Mouse (Mus musculus) liver, embryonic 16.5 days (tissue): Measurements from ENCODE around the gene Fam214b. TPM values are rescaled to one million over a fixed set of nuclear protein-coding genes. Genes with fewer than 3 reads are reported as not detected.

ENCODE experiments used
- ATAC-seq: fragments of 200-750 bp; cut with Nextera tagmentation; 2 replicates; pipeline ENCODE4 v1.8.0; 2017; ENCODE audit warnings: low read depth, mild to moderate bottlenecking, moderate number of reproducible peaks, moderate library complexity
- H3K27ac ChIP-seq: fragments of 300-500 bp; sonication (generic); 2 replicates; pipeline ENCODE4 v1.5.1; 2014; ENCODE audit warnings: mild to moderate bottlenecking, low read length
- H3K27me3 ChIP-seq: fragments of 300-500 bp; sonication (generic); 2 replicates; pipeline ENCODE4 v1.6.1; 2014; ENCODE audit warnings: low read depth, low read length, mixed read lengths; ENCODE audit not compliant: control insufficient read depth, insufficient read depth
- H3K36me3 ChIP-seq: fragments of 300-500 bp; sonication (generic); 2 replicates; pipeline ENCODE4 v1.6.1; 2014; ENCODE audit warnings: mild to moderate bottlenecking; ENCODE audit not compliant: control insufficient read depth, insufficient read depth
- H3K4me1 ChIP-seq: fragments of 300-500 bp; sonication (generic); 2 replicates; pipeline ENCODE4 v1.6.1; 2014; ENCODE audit warnings: low read depth, low read length, mixed read lengths; ENCODE audit not compliant: control insufficient read depth
- H3K4me2 ChIP-seq: fragments of 300-500 bp; sonication (generic); 2 replicates; pipeline ENCODE4 v1.6.1; 2014; ENCODE audit warnings: low read depth, low read length, mixed read lengths
- H3K4me3 ChIP-seq: fragments of 300-500 bp; sonication (generic); 2 replicates; pipeline ENCODE4 v1.5.1; 2014; ENCODE audit warnings: low read depth, mild to moderate bottlenecking, low read length
- H3K9ac ChIP-seq: fragments of 300-500 bp; sonication (generic); 2 replicates; pipeline ENCODE4 v1.6.1; 2014; ENCODE audit warnings: low read depth, low read length
- H3K9me3 ChIP-seq: fragments of 300-500 bp; sonication (generic); replicated peaks from 2 replicates; pipeline ENCODE4 v1.6.1; 2016; ENCODE audit warnings: low read length; ENCODE audit not compliant: control insufficient read depth
- WGBS: fragments of 180-500 bp; shearing (Covaris S2); extraction: QIAGEN DNeasy Blood & Tissue Kit; methylation state at CpG from one replicate; pipeline ENCODE4 v1.1.7; 2014; ENCODE audit not compliant: insufficient replicate concordance; 5-methylcytosine and 5-hydroxymethylcytosine counted together
- polyA plus RNA-seq: library from polyadenylated mRNA; unstranded; fragments of >200 nt; fragmentation: Nextera tagmentation; extraction: Ambion mirVana; gene quantifications from 2 replicates; pipeline ENCODE4 v1.2.1, GENCODE M21; 2015

The Fam214b gene
- 33.4 and 41.3 TPM in 2 replicates for polyA plus RNA-seq

- Histone ChIP-seq H3K4me2 (peak within 1 kb of the TSS; percentile 87), H3K4me1 (peaks cover 22% of the 10 kb centered on the region), H3K27ac (peak within 1 kb of the TSS; percentile 57), H3K27me3 (no peaks in the 10 kb centered on the region), H3K4me3 (peak within 1 kb of the TSS; percentile 68), H3K36me3 (no peaks in the 10 kb centered on the region), H3K9me3 (no peaks in the 10 kb centered on the region), H3K9ac (peak within 1 kb of the TSS; percentile 33; the same call in 1 of the 2 replicates)
- under 1% methylated on average over 33 of the region's 33 CpGs for WGBS
- ATAC-seq, result peak; percentile 91
Measured at GRCm38 (mm10) chr4:43045659-43046302, at the start of gene Fam214b. Gene Fam214b, minus strand, starts transcription at chr4:43046220.

- Histone ChIP-seq H3K9me3 (no peaks in the 10 kb centered on the region), H3K4me3 (no peak overlapping the region), H3K4me2 (no peak overlapping the region), H3K36me3 (no peaks in the 10 kb centered on the region), H3K9ac (no peak overlapping the region), H3K4me1 (no peaks in the 10 kb centered on the region), H3K27me3 (no peaks in the 10 kb centered on the region), H3K27ac (no peak overlapping the region)
- WGBS, result 61% methylated on average over 4 of the region's 4 CpGs
- ATAC-seq, result no peak
Measured at GRCm38 (mm10) chr4:43091183-43091582, 45.2 kb upstream of the Fam214b start.

GRCm38 (mm10) chr4:43089950-43090349, 43.9 kb upstream of the Fam214b start:
- no peaks in the 10 kb centered on the region for H3K4me1 ChIP-seq
- H3K4me2 ChIP-seq, result no peak overlapping the region
- ATAC-seq, result no peak
- WGBS, result 64% methylated on average over 2 of the region's 2 CpGs
- no peak overlapping the region for H3K9ac ChIP-seq
- no peaks in the 10 kb centered on the region for H3K36me3 ChIP-seq
- no peaks in the 10 kb centered on the region for H3K27me3 ChIP-seq
- H3K9me3 ChIP-seq, result no peaks in the 10 kb centered on the region
- no peak overlapping the region for H3K27ac ChIP-seq
- H3K4me3 ChIP-seq, result no peak overlapping the region

- WGBS, result 62% methylated on average over 2 of the region's 2 CpGs
- Histone ChIP-seq H3K4me3 (no peak overlapping the region), H3K4me2 (no peak overlapping the region), H3K27ac (no peak overlapping the region), H3K36me3 (no peaks in the 10 kb centered on the region), H3K9ac (no peak overlapping the region), H3K4me1 (no peaks in the 10 kb centered on the region), H3K27me3 (no peaks in the 10 kb centered on the region), H3K9me3 (no peaks in the 10 kb centered on the region)
- ATAC-seq, result no peak
Measured at GRCm38 (mm10) chr4:43082458-43082857, 36.4 kb upstream of the Fam214b start.

- Histone ChIP-seq H3K27me3 (no peaks in the 10 kb centered on the region), H3K4me1 (no peaks in the 10 kb centered on the region), H3K4me2 (no peak overlapping the region), H3K27ac (no peak overlapping the region), H3K9ac (no peak overlapping the region), H3K36me3 (no peaks in the 10 kb centered on the region), H3K9me3 (no peaks in the 10 kb centered on the region), H3K4me3 (no peak overlapping the region)
- ATAC-seq, result no peak
- 56% methylated on average over 7 of the region's 7 CpGs for WGBS
Measured at GRCm38 (mm10) chr4:43078071-43078718, 32.2 kb upstream of the Fam214b start.

GRCm38 (mm10) chr4:43074923-43075322, 28.9 kb upstream of the Fam214b start:
- Histone ChIP-seq H3K9ac (no peak overlapping the region), H3K4me2 (no peak overlapping the region), H3K4me1 (no peaks in the 10 kb centered on the region), H3K4me3 (no peak overlapping the region), H3K27ac (no peak overlapping the region), H3K27me3 (no peaks in the 10 kb centered on the region), H3K9me3 (no peaks in the 10 kb centered on the region), H3K36me3 (no peaks in the 10 kb centered on the region)
- ATAC-seq, result no peak

- no peaks in the 10 kb centered on the region for H3K9me3 ChIP-seq
- no peak for ATAC-seq
- no peak overlapping the region for H3K9ac ChIP-seq
- H3K4me1 ChIP-seq, result no peaks in the 10 kb centered on the region
- H3K27me3 ChIP-seq, result peaks cover 6% of the 10 kb centered on the region
- H3K4me3 ChIP-seq, result no peak overlapping the region
- no peak overlapping the region for H3K4me2 ChIP-seq
- 74% methylated on average over 4 of the region's 4 CpGs for whole genome bisulfite sequencing
- no peak overlapping the region for H3K27ac ChIP-seq
- H3K36me3 ChIP-seq, result no peaks in the 10 kb centered on the region
Measured at GRCm38 (mm10) chr4:43065471-43065870, 19.5 kb upstream of the Fam214b start.

- Histone ChIP-seq H3K27ac (no peak overlapping the region), H3K9ac (no peak overlapping the region), H3K27me3 (peaks cover 35% of the 10 kb centered on the region), H3K4me2 (no peak overlapping the region), H3K9me3 (no peaks in the 10 kb centered on the region), H3K4me1 (peaks cover 14% of the 10 kb centered on the region), H3K4me3 (no peak overlapping the region), H3K36me3 (no peaks in the 10 kb centered on the region)
- WGBS, result 44% methylated on average over 3 of the region's 3 CpGs
- no peak for ATAC-seq
Measured at GRCm38 (mm10) chr4:43060286-43060685, 14.3 kb upstream of the Fam214b start.

GRCm38 (mm10) chr4:43059697-43060096, 13.7 kb upstream of the Fam214b start:
- peak overlapping the region; percentile 69 for H3K4me3 ChIP-seq
- H3K9ac ChIP-seq, result no peak overlapping the region
- ATAC-seq, result no peak
- WGBS, result 22% methylated on average over 3 of the region's 3 CpGs
- H3K9me3 ChIP-seq, result no peaks in the 10 kb centered on the region
- H3K27ac ChIP-seq, result no peak overlapping the region
- H3K4me1 ChIP-seq, result peaks cover 14% of the 10 kb centered on the region
- H3K4me2 ChIP-seq, result peak overlapping the region; percentile 99
- H3K36me3 ChIP-seq, result no peaks in the 10 kb centered on the region
- peaks cover 35% of the 10 kb centered on the region for H3K27me3 ChIP-seq
